Mouse (Mus musculus) adrenal gland, adult 8-10 months (tissue): Measurements from ENCODE around the gene Rpl39l. TPM values are rescaled to one million over a fixed set of nuclear protein-coding genes. Genes with fewer than 3 reads are reported as not detected.
"Not testable (repeated sequence)": the region's sequence is repeated elsewhere in the genome, so short reads cannot be mapped to it uniquely, and the experiment has no call there.

ENCODE experiments used
- DNase-seq: peaks from one replicate; pipeline ENCODE4 v3.0.0; 2022
- total RNA-seq, 4 experiments: library from RNA; stranded (reverse); gene quantifications; 2 replicates each; pipeline ENCODE4 v1.2.4; 2022

Gene Rpl39l
- not detected for total RNA-seq

DNA sequence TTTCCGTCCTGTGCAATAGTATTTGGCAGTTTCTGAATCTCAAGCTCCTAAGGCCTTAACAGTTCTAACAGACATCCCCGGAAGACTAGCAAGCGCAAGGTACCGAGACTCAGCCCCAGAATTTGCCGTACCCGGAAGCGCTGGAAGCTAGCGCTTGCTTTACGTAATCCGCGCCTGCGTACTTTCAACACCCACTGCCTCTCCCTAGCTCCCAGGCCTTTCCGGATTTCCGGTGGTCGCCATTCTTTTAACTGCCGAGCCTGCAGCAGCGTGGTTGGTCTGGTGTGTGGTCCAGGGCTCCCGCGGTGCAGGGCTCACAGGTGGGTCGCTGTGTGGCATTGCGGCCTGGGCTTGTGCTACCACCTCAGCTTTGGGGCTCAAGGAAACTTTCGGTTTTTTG lies at the start of gene Rpl39l:
Gene Rpl39l (plus strand): TSS at position 222 of the 400 bp plus-strand sequence.
- no peak for DNase-seq

DNA sequence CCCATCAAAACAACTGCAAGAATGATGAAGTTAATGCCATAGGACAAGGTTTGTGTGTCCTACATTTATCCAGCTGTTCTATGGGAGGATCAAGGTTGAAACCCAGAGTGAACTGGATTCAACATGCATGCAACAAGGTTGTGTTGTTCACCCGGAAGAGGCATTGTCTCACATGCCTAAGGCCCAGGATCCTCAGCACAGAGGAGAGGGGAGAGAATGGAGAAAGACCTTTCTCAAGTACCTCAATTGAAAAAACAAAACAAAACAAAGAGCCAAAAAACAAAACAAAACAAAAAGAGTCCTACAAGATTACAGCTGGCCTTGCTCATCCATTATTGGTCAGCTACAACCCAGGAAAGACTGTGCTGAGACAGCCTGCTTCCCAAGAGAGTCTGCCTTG lies 42.4 kb upstream of the Rpl39l start:
- no peak for DNase-seq

DNA sequence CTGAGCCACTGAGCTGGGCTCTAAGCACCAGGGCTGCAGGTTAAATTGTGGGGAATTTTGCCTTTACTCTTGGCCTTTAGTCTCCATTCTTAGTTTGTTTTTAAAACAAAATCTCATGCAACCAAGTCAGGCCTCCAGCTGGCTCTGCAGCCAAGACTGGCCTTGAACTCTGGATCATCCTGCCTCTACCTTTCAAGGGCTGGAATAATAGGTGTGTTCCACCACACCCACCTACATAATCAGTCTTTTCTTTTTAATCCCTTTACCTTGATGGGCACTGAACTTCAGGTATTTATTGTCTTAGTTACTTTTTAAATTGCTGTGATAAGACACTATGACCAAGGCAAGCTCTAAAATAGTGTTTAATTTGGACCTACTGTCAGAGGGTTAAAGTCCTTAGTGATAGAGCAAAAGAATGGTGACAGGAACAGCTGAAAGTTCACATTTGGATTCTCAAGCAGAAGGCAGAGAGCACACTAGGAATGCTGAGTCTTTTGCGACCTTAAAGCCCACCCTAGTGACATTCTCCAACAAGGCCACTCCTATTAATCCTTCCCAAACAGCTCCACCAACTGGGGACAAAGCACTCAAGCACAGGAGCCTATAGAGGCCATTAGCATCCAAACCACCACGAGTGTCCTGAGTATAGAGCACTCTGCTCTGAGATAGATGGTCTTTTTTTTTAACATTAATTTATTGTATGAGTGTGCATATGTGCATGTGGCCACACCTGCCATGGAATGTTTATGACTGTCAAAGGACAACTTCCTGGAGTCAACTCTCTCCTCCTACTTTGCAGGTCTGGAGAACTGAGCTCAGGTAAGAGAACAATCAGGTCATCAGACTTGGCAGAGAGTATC lies 40.7 kb upstream of the Rpl39l start:
- no peak for DNase-seq

DNA sequence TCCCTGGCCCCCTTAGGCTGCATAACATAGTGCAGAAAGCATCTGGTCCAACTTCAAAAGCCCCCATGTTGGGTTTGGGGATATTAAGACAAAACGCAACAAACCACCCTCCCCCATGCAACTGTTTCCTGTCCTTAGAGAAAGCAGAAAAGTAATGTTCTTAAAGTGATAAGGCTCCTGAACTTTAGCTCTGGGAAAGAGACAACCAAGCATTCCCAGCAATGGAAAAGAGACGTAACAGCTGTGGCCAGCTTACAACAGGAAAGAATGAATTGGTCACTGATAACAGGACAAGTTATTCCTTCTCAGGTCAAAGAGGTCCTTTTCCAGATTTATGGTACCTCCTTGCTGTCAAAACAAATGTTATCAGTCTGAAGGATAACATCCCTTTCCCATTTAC lies 26.9 kb upstream of the Rpl39l start:
- DNase-seq: no peak

DNA sequence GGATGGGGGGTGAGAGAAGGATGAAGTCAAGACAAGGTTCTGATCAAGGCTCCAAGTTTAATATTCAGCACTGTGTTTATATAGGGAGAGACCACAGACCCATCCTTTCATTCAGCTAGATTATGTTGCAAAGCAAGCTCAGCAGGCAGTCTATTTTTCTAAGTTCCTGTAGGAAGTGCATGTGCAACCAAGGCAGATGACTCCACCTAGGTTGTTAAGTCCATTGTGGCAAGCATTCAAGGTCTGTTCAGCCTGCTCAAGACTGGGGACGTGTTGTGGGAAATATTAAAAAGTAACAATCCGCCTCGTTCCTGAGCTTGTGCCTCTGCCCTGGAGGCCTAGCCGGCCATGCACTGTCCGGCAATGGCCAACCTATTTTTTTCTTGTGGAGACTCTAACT lies 22.6 kb upstream of the Rpl39l start:
- DNase-seq: no peak

DNA sequence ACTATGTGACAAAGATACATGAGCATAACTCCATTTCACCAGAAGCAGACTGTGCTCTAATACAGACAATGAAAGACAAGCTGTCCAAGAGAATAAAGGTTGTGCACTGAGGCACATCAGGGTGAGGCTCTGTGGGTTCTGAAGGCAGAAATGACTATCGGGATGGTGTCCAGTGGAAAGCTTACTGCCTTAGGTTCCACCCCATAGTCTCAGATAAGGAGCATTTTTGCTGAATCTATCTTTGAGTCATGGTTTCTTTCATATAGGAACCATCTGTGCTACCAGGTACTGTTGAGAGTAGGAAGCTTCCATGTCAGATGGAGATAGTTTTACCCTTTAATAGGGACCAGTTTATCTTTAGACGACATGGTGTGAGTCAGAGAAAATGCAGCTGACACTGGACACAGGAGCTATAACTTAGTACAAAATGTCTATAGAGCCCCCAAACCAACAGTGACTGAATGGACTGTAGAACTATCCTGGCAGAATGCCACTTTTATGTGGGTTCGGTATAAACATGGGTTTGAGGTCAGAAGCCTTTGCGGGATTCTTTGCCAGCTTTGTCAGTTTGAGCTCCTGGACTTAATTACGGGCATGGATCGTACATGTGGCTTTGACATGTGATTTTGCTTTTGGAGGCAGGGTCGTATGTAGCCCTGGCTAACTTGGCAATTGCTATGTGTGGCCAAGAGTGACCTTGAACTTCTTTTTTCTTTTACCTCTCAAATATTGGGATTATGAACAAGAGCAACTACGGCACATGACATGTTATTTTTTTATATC lies 712 bp upstream of the Rpl39l start:
- DNase-seq: no peak

DNA sequence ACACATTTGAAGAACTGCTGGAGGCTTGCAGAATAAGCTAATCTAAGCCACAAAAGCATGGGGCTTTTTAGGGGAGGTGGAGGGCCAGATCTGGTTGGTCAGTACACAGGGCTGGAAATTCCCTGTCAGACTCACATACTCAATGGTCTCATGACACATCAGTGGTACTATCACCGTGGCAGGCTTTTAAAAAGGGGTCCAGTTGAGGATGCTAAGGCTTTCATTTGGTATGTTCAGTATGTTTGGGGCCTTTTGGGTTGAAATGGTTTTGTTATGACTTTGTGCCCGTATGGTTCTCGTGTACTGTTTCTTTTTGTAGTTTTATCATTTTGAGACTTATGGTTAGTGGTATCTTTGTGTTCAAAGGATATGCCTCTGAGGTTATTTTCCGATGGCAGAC lies 1.2 kb downstream of the Rpl39l start:
- no peak for DNase-seq

DNA sequence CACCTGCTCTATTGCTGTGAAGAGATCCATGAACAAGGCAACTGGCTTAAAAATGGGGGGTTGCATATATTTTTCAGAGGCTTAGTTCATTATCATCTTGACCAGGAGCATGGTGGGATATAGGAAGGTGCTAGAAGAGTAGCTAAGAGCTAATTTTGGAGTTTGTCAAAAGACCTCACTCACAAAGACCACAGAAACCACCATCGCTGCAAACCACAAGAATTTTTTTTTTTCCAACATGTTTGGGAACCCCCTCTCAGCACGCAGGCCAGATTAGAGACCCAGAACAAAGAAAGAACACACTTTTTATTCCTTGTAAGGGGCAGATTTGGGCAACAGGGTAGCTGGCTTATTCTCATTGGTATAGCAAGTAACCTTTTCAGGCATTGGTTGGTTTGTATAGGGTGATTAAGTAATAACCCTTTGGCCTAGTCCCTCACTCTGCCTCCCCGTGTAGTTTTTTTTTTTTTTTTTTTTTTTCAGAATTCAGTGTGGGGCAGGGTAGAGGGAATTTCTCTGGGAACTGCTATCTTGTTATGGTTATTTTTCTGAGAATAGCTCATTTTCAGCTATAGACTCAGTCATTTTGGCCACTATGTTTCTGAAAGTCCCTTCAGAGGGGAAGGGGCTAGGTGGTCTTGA lies 2.3 kb downstream of the Rpl39l start:
- no peak for DNase-seq

DNA sequence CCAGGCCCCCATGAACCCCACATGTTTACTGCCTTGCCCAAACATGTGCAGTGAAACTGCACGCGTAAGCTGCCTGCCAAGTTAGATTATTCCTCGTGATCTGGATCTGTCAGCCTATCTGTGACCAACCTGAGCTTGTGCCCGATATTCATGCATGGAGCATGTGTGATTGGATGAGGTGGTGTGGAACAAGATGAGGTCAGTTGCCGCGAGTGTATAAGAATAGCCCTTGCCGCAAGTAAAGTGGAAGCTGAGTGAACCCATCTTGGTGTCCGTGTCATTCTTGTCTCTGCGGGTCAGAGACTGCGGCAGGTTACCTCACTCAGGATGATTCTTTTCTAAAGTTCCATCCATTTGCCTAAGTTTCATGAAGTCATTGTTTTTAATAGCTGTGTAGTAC lies 17.4 kb downstream of the Rpl39l start:
- DNase-seq: not testable (repeated sequence)

DNA sequence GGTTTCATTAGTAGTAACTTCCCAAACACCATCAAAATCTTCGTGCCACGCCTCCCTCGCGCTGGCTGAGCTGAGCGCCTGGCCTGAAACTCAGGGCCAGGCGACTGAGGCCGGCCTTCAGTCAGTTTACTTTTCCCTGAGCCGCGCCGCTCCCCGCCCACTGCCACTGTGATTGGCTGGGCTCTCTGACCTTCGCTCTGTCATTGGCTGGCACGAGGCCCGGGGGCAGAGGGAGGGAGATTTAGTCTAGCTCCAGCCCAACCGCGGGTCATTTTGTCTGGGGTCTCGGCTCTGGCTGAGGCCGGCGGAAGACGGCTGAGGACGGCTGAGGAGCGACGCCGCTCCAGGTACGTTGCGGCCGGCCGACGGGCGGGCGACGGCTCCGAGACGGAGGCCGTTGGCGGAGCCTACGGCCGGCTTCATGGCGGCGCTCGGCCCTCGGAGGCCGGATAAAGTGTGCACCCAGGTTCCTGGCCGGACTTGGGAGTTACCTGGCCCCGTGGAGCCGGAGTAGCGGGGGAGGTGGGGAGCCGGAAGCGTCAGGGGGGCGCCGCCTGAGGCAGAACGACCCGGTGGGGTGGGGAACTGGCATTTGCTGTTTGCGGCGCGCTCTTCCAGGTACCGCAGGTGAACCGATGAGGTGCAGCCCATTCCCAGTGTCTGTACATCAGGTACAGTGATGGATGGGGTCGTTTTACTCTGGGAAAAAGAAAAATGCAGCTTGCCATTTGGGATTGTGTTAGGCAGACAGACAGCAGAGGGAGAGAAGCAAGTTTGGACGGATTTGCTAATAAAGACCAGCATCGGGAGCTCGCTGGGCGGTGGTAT lies 22.9 kb downstream of the Rpl39l start, which contains the start of gene Atf7ip2:
Gene Atf7ip2 (plus strand): TSS at position 34 of the 828 bp plus-strand sequence.
- peak; percentile 87 for DNase-seq

DNA sequence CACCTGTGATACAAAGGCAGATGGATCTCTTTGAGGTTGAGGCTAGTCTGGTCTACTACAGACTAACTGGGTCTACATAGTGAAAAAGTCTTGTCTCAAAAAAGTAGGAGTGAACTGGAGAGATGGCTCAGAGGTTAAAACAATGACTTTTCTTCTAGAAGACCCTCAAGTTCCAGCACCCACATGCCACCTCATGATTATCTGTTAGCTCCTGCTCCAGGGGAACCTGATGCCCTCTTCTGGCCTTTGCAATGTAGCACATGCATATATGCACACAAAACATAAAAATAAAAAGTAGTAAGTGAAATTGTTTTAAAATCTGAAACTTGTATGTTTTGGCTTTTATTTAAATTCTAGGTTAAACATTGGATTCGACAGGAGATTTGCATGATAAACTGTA lies 38.8 kb downstream of the Rpl39l start:
- no peak for DNase-seq

DNA sequence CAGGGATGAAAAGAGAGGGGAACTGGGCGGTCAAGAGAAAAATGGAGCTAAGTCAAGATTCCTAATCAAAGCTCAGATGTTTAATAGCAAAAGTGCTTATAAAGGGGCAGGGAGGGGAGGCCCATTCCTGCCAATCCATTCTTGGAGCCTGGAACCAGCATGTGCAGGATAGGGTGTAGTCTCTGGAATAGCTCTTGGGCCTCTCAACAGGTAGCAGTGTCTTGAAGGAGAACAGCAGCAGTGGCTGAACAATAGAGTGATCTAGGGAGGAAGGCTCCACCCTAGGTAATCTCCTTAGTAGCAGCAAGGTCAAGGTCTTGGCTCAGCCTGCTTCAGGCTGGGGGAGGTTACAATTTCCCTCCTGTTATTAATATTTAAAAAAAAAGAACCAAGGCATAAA lies 46.3 kb downstream of the Rpl39l start:
- DNase-seq: not testable (repeated sequence)

DNA sequence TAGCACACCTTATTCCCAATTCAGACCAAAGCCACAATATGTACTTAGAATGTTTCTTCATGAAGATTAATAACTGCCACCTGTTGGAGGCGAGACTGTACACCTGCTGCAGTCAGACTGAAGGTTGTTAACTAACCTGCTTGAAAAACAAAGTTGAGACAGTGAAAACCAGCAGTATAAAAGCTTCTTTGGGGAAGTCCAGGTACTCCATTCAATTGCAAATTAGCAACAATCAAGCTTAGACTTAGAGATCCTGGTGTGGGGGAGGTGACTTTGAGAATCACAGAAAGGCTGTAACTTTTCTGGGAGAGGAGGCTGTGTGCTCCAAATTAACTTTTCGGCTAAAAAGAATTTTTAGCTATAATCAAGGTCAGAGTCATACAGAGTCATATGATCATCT lies 47.0 kb downstream of the Rpl39l start:
- DNase-seq: not testable (repeated sequence)

Other genes starting within 250 kb of the Rpl39l start
- gene Grin2a, start 174.7 kb upstream of the Rpl39l start, total RNA-seq: 1 to 10 TPM; 1.4 to 3.8 (median 2.4) TPM
- 1 to 10 TPM in 3 of 4 experiments, under 1 TPM in 1; 0.89 to 1.7 (median 1.4) TPM for gene Atf7ip2, start 22.5 kb downstream of the Rpl39l start, total RNA-seq
- 1 to 10 TPM; 4.9 to 7.5 (median 6.0) TPM for gene Emp2, start 143.7 kb downstream of the Rpl39l start, total RNA-seq
- not detected for gene Tekt5, start 225.3 kb downstream of the Rpl39l start, total RNA-seq
- gene Nubp1, start 241.7 kb downstream of the Rpl39l start, total RNA-seq: 10 to 100 TPM; 25.7 to 32.1 (median 28.4) TPM